Mouse (Mus musculus) cerebellum, postnatal 4 days (tissue): ENCODE results near the gene Gm10591.
"Not testable (repeated sequence)": the region's sequence is repeated elsewhere in the genome, so short reads cannot be mapped to it uniquely, and the experiment has no call there.

ENCODE experiments used
- DNase-seq, 2 experiments: peaks; one replicate each; pipeline ENCODE4 v3.0.0; 2022; ENCODE audit warnings: low spot score in 2 of 2, mixed read lengths in 1 of 2

The Gm10591 gene

DNA sequence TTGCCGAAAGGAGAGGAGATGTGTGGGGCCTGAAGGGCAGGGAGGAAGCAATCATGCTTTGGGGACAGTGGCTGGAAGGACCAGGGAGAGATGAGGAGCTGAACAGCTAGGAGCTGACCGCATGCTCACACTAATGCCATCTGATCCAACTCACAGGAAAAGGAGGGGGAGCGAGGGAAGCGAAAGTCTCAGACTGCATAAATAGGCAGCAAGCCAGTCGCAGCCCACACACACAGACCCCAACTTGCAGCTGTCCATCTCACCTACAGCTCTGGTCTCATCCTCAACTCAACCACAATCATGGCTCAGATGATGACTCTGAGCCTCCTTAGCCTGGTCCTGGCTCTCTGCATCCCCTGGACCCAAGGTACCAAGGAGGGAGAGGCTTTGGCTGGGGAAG lies at the start of gene Gm10591:
Gm10591 (plus strand) TSS at position 301 of the 400 bp plus-strand sequence.
- not testable (repeated sequence) for DNase-seq

GRCm38 (mm10) chr4:42629419-42629818 lies 17.4 kb downstream of the Gm10591 start, which contains the start of gene Gm2564:
Gm2564 (plus strand) TSS chr4:42629719.
- DNase-seq = not testable (repeated sequence)

GRCm38 (mm10) chr4:42654951-42655350 lies 43.0 kb downstream of the Gm10591 start, which contains the start of gene Ccl27b:
Ccl27b (plus strand) TSS chr4:42655251.
- not testable (repeated sequence) for DNase-seq

- not testable (repeated sequence) for DNase-seq
These were observed 49.8 kb downstream of the Gm10591 start, which contains the start of gene Il11ra2 for GRCm38 (mm10) chr4:42661793-42662192. Il11ra2 (minus strand) TSS chr4:42661893.
